Mouse (Mus musculus) hindbrain, embryonic 12.5 days (tissue): ENCODE data around the gene Actr1b. TPM values are rescaled to one million over a fixed set of nuclear protein-coding genes. Genes with fewer than 3 reads are reported as not detected.
A peak's percentile ranks its signal among the peaks of the same experiment; 100 is the strongest.
"Not testable (repeated sequence)": the region's sequence is repeated elsewhere in the genome, so short reads cannot be mapped to it uniquely, and the experiment has no call there.

Experiments
- ATAC-seq: fragments of 200-750 bp; cut with Nextera tagmentation; 2 replicates; pipeline ENCODE4 v1.8.0; 2017; ENCODE audit warnings: moderate TSS enrichment; ENCODE audit not compliant: low FRiP score
- H3K27ac ChIP-seq: fragments of 300-500 bp; sonication (generic); 2 replicates; pipeline ENCODE4 v1.5.1; 2016; ENCODE audit warnings: mild to moderate bottlenecking
- H3K27me3 ChIP-seq: fragments of 300-500 bp; sonication (generic); 2 replicates; pipeline ENCODE4 v1.6.1; 2016; ENCODE audit warnings: mild to moderate bottlenecking
- H3K36me3 ChIP-seq: fragments of 300-500 bp; sonication (generic); 2 replicates; pipeline ENCODE4 v1.6.1; 2016; ENCODE audit warnings: mild to moderate bottlenecking
- H3K4me1 ChIP-seq: fragments of 300-500 bp; sonication (generic); 2 replicates; pipeline ENCODE4 v1.6.1; 2016
- H3K4me2 ChIP-seq: fragments of 300-500 bp; sonication (generic); replicated peaks from 2 replicates; pipeline ENCODE4 v1.6.1; 2016; ENCODE audit warnings: mild to moderate bottlenecking
- H3K4me3 ChIP-seq: fragments of 300-500 bp; sonication (generic); 2 replicates; pipeline ENCODE4 v1.5.1; 2016; ENCODE audit warnings: mild to moderate bottlenecking
- H3K9ac ChIP-seq: fragments of 300-500 bp; sonication (generic); 2 replicates; pipeline ENCODE4 v1.6.1; 2016; ENCODE audit warnings: mild to moderate bottlenecking, moderate library complexity
- H3K9me3 ChIP-seq: fragments of 300-500 bp; sonication (generic); replicated peaks from 2 replicates; pipeline ENCODE4 v1.6.1; 2016; ENCODE audit warnings: mild to moderate bottlenecking
- WGBS: fragments of 180-500 bp; shearing (Covaris S2); methylation state at CpG from one replicate; pipeline ENCODE4 v1.1.7; 2016; 5-methylcytosine and 5-hydroxymethylcytosine counted together
- polyA plus RNA-seq: library from polyadenylated mRNA; unstranded; fragments of >200 nt; fragmentation: Nextera tagmentation; extraction: Ambion mirVana; gene quantifications from 2 replicates; pipeline ENCODE4 v1.2.1, GENCODE M21; 2016

Actr1b gene
- polyA plus RNA-seq, 1 experiment from 2014 or later = 104 TPM

DNA sequence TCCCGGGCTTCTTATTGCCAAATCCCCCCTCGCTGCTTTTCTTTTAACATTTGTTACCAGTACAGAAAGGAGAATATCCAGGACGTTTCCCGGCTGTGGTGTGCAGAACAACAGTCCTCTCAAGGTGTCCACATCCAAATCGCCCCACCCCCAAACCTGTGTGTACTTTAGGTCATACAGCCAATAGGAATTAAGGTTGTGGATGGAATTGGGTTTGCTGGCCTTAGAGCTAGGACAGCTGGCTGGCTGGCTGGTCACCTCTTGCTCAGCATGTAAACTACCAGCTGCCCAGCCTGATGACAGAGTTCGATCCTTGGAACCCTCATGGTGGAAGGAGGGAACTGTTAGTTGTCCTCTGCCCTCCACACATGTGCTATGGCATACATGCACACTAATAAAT is 19.4 kb downstream of the Actr1b start:
- WGBS = 91% methylated on average over 6 of the region's 6 CpGs

GRCm38 (mm10) chr1:36691271-36692155 is 22.7 kb downstream of the Actr1b start, which contains the start of gene Cox5b:
Cox5b (plus strand) TSS chr1:36691449.
- H3K36me3 ChIP-seq = peaks cover 24% of the 10 kb centered on the region
- 1% methylated on average over 68 of the region's 68 CpGs for WGBS
- H3K9ac ChIP-seq = peak within 1 kb of the TSS; percentile 85
- H3K9me3 ChIP-seq = no peaks in the 10 kb centered on the region
- H3K27ac ChIP-seq = 0 out of 2 replicates have a peak within 1 kb of the TSS, but pooled peaks have one; percentile 23
- peak; percentile 97 for ATAC-seq
- peak within 1 kb of the TSS; percentile 77 for H3K4me2 ChIP-seq
- H3K4me3 ChIP-seq = peak within 1 kb of the TSS; percentile 89
- peaks cover 12% of the 10 kb centered on the region for H3K4me1 ChIP-seq
- H3K27me3 ChIP-seq = no peaks in the 10 kb centered on the region

More for the DNA sequence above, 19.4 kb downstream of the Actr1b start:
- H3K4me3 ChIP-seq = no peak overlapping the region
- H3K27me3 ChIP-seq = no peaks in the 10 kb centered on the region
- H3K27ac ChIP-seq = no peak overlapping the region
- H3K9me3 ChIP-seq = no peaks in the 10 kb centered on the region
- H3K36me3 ChIP-seq = peaks cover 37% of the 10 kb centered on the region
- no peak overlapping the region for H3K4me2 ChIP-seq
- no peak overlapping the region for H3K9ac ChIP-seq
- no peak for ATAC-seq
- peaks cover 12% of the 10 kb centered on the region for H3K4me1 ChIP-seq

- no peak overlapping the region for H3K27ac ChIP-seq
- H3K9me3 ChIP-seq = no peaks in the 10 kb centered on the region
- H3K4me2 ChIP-seq = peak overlapping the region; percentile 77
- no peaks in the 10 kb centered on the region for H3K27me3 ChIP-seq
- 63% methylated on average over 11 of the region's 11 CpGs for WGBS
- peaks cover 12% of the 10 kb centered on the region for H3K4me1 ChIP-seq
- peak overlapping the region; percentile 89 for H3K4me3 ChIP-seq
- H3K9ac ChIP-seq = peak overlapping the region; percentile 85
- peaks cover 24% of the 10 kb centered on the region for H3K36me3 ChIP-seq
- peak; percentile 60 for ATAC-seq
Observed at GRCm38 (mm10) chr1:36690671-36691235, 23.5 kb downstream of the Actr1b start.

- Histone ChIP-seq H3K36me3 (no peaks in the 10 kb centered on the region), H3K9ac (no peak overlapping the region), H3K4me2 (no peak overlapping the region), H3K27ac (no peak overlapping the region), H3K4me3 (no peak overlapping the region), H3K27me3 (no peaks in the 10 kb centered on the region; the same call in 1 of the 2 replicates), H3K4me1 (0 out of 2 replicates have a peak, but pooled peaks cover 3% of the 10 kb centered on the region), H3K9me3 (no peaks in the 10 kb centered on the region)
- no peak for ATAC-seq
- WGBS = 13% methylated on average over 13 of the region's 13 CpGs
Observed at GRCm38 (mm10) chr1:36683810-36684467, 30.3 kb downstream of the Actr1b start.

DNA sequence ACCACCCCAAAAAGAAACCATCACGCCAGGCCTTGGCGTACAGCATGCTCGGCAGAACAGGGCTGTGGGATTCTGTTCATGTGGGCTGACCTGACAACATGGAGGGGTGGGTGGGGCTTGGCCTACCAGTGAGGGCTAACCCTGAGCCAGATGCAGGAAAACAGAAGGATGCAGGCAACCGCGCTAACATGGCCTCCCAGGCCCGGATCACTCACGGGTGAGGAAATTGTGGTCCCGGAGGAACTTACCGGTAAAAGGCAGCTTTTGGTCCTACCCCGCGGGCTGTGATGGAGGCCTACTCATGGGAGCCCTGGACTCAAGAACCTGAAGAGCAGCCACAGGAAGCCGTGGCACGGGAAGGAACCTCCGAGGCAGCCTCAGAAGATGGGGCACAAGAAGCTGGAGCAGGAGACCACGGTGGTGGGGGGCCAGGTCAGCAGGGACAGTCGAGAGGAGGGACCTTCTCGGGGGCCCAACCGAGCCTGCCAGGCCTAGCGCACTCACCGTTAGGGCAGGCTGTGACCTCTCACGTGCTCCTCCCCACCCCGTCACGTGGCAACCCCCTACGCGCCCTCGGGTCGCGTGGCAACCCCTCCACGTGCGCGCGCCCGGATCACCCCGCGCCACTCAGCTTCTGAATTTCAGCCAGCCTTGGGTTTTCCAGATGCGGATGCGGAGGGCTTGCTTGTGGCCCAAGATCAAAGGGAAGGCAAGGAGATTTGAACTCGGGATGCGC is 31.4 kb downstream of the Actr1b start, which contains the start of gene Fam178b:
Gene Fam178b (minus strand): TSS at position 564 of the 736 bp plus-strand sequence.
- H3K9ac ChIP-seq = no peak within 1 kb of the TSS
- 0 out of 2 replicates have a peak, but pooled peaks cover 3% of the 10 kb centered on the region for H3K4me1 ChIP-seq
- no peak within 1 kb of the TSS for H3K27ac ChIP-seq
- ATAC-seq = no peak
- H3K4me3 ChIP-seq = no peak within 1 kb of the TSS
- H3K4me2 ChIP-seq = no peak within 1 kb of the TSS
- H3K27me3 ChIP-seq = no peaks in the 10 kb centered on the region; the same call in 1 of the 2 replicates
- no peaks in the 10 kb centered on the region for H3K9me3 ChIP-seq
- H3K36me3 ChIP-seq = no peaks in the 10 kb centered on the region
- WGBS = 91% methylated on average over 39 of the region's 39 CpGs

DNA sequence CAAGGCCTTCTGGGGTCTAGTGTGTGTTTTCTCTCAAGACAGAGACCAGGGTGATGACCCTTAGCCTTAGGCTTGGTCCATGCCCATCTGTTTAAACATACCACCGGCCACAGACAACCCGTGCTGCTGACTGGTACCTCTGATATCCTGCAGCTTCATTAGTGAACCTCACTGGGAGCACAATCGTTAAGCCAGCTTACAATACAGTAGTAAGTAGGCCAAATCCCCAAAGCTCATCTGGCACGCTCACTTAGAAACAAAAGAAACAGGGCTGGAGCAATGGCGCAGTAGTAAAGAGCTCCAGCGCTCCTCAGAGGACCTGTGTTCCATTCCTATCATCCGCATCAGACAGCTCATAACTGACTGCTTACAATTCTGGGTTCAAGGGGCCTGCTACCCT is 33.3 kb downstream of the Actr1b start:
- no peaks in the 10 kb centered on the region for H3K9me3 ChIP-seq
- no peak overlapping the region for H3K4me3 ChIP-seq
- H3K36me3 ChIP-seq = no peaks in the 10 kb centered on the region
- 0 out of 2 replicates have a peak, but pooled peaks cover 3% of the 10 kb centered on the region for H3K4me1 ChIP-seq
- no peak overlapping the region for H3K9ac ChIP-seq
- H3K27ac ChIP-seq = no peak overlapping the region
- 59% methylated on average over 7 of the region's 7 CpGs for WGBS
- H3K4me2 ChIP-seq = no peak overlapping the region
- H3K27me3 ChIP-seq = no peaks in the 10 kb centered on the region; the same call in 1 of the 2 replicates
- no peak for ATAC-seq

- Histone ChIP-seq H3K4me1 (no peaks in the 10 kb centered on the region), H3K36me3 (no peaks in the 10 kb centered on the region), H3K4me3 (no peak overlapping the region), H3K9me3 (no peaks in the 10 kb centered on the region), H3K4me2 (no peak overlapping the region), H3K27ac (no peak overlapping the region), H3K9ac (no peak overlapping the region), H3K27me3 (no peaks in the 10 kb centered on the region)
- 71% methylated on average over 3 of the region's 3 CpGs for WGBS
- ATAC-seq = no peak
Observed at GRCm38 (mm10) chr1:36674936-36675335, 39.3 kb downstream of the Actr1b start.

DNA sequence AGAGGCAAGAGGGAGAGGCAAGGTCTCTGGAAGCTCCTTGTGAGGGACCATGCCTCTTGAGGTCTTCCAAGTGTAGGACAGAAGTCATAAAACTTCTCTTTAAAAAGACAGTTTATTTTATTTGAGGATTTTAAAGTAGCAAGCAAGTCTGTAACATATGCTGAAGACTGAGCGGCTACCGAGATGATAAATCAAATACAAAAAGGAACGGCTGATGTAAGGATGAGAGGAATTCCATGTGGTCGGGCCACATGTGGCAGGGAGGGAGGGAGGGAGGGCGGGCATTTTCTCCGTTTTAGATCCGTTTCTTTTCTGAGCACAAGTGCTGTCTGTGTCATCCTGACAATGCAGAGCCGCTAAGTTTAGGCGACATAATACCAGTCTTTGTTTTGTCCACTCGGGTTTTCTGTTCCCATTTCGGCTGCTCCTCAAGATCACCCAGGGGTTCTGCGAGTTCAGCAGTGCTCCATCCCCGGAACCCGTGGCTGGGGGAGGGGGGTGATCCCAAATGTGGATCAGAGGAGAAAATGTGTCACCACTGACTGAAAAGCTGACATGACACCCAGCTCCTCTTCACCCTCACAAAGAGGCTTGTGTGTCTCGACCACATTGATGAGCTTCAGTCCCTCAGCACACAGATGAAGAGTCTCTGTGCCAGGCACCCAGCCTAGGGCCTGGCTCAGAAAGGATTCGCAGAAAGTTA is 41.4 kb downstream of the Actr1b start:
- Histone ChIP-seq H3K9me3 (no peaks in the 10 kb centered on the region), H3K4me2 (no peak overlapping the region; the same call in 1 of the 2 replicates), H3K27me3 (no peaks in the 10 kb centered on the region), H3K4me3 (no peak overlapping the region), H3K4me1 (no peaks in the 10 kb centered on the region), H3K9ac (no peak overlapping the region), H3K27ac (no peak overlapping the region), H3K36me3 (no peaks in the 10 kb centered on the region)
- ATAC-seq = no peak
- 44% methylated on average over 16 of the region's 16 CpGs for WGBS

DNA sequence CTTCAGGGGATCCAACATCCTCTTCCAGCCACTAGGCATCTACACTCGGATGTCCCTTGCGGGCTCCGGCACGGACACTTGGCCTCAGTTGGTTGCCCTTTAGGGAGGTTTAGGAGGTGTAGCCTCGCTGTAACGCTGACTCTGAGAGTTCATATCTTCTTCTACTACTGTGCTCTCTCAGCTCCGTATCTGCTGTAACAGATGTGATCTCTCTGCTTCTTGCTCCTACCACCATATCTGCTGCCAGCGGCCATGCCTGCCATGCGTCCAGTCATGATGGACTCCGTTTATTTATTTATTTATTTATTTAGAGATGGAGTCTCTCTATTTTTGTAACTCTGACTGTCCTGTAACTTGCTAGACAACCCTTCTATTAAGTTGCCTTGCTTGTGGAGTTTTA is 43.0 kb downstream of the Actr1b start:
- ATAC-seq = no peak
- H3K27me3 ChIP-seq = no peaks in the 10 kb centered on the region
- H3K9me3 ChIP-seq = no peaks in the 10 kb centered on the region
- no peak overlapping the region for H3K9ac ChIP-seq
- WGBS = 93% methylated on average over 10 of the region's 10 CpGs
- H3K4me3 ChIP-seq = no peak overlapping the region
- no peak overlapping the region for H3K27ac ChIP-seq
- H3K4me1 ChIP-seq = no peaks in the 10 kb centered on the region
- H3K4me2 ChIP-seq = no peak overlapping the region
- H3K36me3 ChIP-seq = no peaks in the 10 kb centered on the region

GRCm38 (mm10) chr1:36670256-36670655 is 44.0 kb downstream of the Actr1b start:
- 71% methylated on average over 4 of the region's 4 CpGs for WGBS
- H3K4me1 ChIP-seq = no peaks in the 10 kb centered on the region
- no peaks in the 10 kb centered on the region for H3K36me3 ChIP-seq

DNA sequence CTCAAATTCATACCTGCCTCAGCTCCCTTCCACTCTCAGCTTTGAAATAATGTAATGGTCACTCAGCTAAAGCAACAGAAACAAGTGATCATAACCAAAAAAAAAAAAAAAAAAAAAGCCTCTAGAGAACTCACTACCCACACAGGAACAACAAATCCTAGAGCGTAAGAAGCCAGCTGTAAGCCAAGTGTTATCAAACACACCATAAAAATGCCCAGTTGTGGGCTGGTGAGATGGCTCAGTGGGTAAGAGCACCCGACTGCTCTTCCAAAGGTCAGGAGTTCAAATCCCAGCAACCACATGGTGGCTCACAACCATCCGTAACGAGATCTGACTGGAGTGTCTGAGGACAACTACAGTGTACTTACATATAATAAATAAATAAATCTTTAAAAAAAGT is 46.2 kb downstream of the Actr1b start:
- H3K27me3 ChIP-seq, H3K9me3 ChIP-seq, ATAC-seq, H3K4me3 ChIP-seq, H3K36me3 ChIP-seq, H3K27ac ChIP-seq, H3K4me2 ChIP-seq, H3K9ac ChIP-seq, H3K4me1 ChIP-seq: not testable (repeated sequence)
- 73% methylated on average over 4 of the region's 4 CpGs for WGBS

More at GRCm38 (mm10) chr1:36670256-36670655, 44.0 kb downstream of the Actr1b start:
- Histone ChIP-seq H3K9me3 (no peaks in the 10 kb centered on the region), H3K9ac (no peak overlapping the region), H3K27ac (no peak overlapping the region), H3K4me2 (no peak overlapping the region), H3K27me3 (no peaks in the 10 kb centered on the region), H3K4me3 (no peak overlapping the region)
- no peak for ATAC-seq
